Mouse (Mus musculus) heart, embryonic 15.5 days (tissue): ENCODE data around the gene Tspan32. TPM values are rescaled to one million over a fixed set of nuclear protein-coding genes. Genes with fewer than 3 reads are reported as not detected.
A peak's percentile ranks its signal among the peaks of the same experiment; 100 is the strongest.

Experiments
- ATAC-seq: fragments of 200-750 bp; cut with Nextera tagmentation; replicated peaks from 2 replicates; pipeline ENCODE4 v1.8.0; 2017; ENCODE audit warnings: low read depth, moderate TSS enrichment; ENCODE audit not compliant: insufficient number of reproducible peaks, insufficient read depth, low FRiP score
- H3K27ac ChIP-seq: fragments of 300-500 bp; sonication (generic); 2 replicates; pipeline ENCODE4 v1.5.1; 2015; ENCODE audit warnings: mild to moderate bottlenecking, inconsistent platforms
- H3K27me3 ChIP-seq: fragments of 300-500 bp; sonication (generic); 2 replicates; pipeline ENCODE4 v1.6.1; 2015; ENCODE audit warnings: inconsistent platforms
- H3K36me3 ChIP-seq: fragments of 300-500 bp; sonication (generic); 2 replicates; pipeline ENCODE4 v1.6.1; 2015; ENCODE audit warnings: mild to moderate bottlenecking, inconsistent platforms
- H3K4me1 ChIP-seq: fragments of 300-500 bp; sonication (generic); replicated peaks from 2 replicates; pipeline ENCODE4 v1.6.1; 2015; ENCODE audit warnings: inconsistent platforms
- H3K4me2 ChIP-seq: fragments of 300-500 bp; sonication (generic); 2 replicates; pipeline ENCODE4 v1.6.1; 2015; ENCODE audit warnings: inconsistent platforms, mild to moderate bottlenecking, moderate library complexity
- H3K4me3 ChIP-seq: fragments of 300-500 bp; sonication (generic); 2 replicates; pipeline ENCODE4 v1.5.1; 2015; ENCODE audit warnings: mild to moderate bottlenecking, inconsistent platforms
- H3K9ac ChIP-seq: fragments of 300-500 bp; sonication (generic); 2 replicates; pipeline ENCODE4 v1.6.1; 2015; ENCODE audit warnings: mild to moderate bottlenecking, inconsistent platforms
- H3K9me3 ChIP-seq: fragments of 300-500 bp; sonication (generic); replicated peaks from 2 replicates; pipeline ENCODE4 v1.6.1; 2016; ENCODE audit warnings: inconsistent platforms
- WGBS: fragments of 180-500 bp; shearing (Covaris S2); methylation state at CpG from one replicate; pipeline ENCODE4 v1.1.7; 2015; ENCODE audit warnings: mixed read lengths; 5-methylcytosine and 5-hydroxymethylcytosine counted together
- polyA plus RNA-seq: library from polyadenylated mRNA; unstranded; fragments of >200 nt; fragmentation: Nextera tagmentation; extraction: Ambion mirVana; gene quantifications from 2 replicates; pipeline ENCODE4 v1.2.1, GENCODE M21; 2015

The Tspan32 gene
- polyA plus RNA-seq, 1 experiment from 2014 or later, result 2.4 TPM

DNA sequence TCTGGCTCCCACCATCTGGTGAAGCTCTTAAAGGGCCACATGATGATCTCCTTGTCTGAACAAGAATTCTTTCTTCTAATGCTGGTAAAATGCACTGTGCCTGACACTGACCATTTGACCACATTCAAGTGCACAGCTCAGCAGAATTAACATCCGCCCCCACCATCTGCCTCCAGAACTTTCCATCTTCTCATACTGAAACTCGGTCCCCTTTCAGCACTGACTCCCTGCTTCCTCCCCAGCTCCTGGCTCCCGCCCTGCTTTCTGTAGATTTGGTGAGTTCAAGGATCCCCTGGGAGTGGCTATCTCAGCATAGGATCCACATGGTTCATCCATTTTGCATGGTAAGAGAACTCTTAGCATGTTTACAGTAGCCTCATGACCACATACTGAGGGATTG is 15.9 kb downstream of the Tspan32 start:
- Histone ChIP-seq H3K9ac (no peak overlapping the region), H3K27ac (no peak overlapping the region), H3K36me3 (no peaks in the 10 kb centered on the region), H3K4me2 (no peak overlapping the region), H3K9me3 (no peaks in the 10 kb centered on the region), H3K4me3 (no peak overlapping the region), H3K4me1 (peaks cover 29% of the 10 kb centered on the region), H3K27me3 (no peaks in the 10 kb centered on the region)
- ATAC-seq, result no peak
- WGBS, result 70% methylated on average over 3 of the region's 3 CpGs

GRCm38 (mm10) chr7:143021356-143022164 is 16.7 kb downstream of the Tspan32 start:
- no peak for ATAC-seq
- Histone ChIP-seq H3K36me3 (no peaks in the 10 kb centered on the region), H3K9me3 (no peaks in the 10 kb centered on the region), H3K27me3 (no peaks in the 10 kb centered on the region), H3K9ac (no peak overlapping the region), H3K4me3 (no peak overlapping the region), H3K4me2 (no peak overlapping the region), H3K4me1 (peaks cover 22% of the 10 kb centered on the region), H3K27ac (no peak overlapping the region)
- WGBS, result 49% methylated on average over 5 of the region's 5 CpGs

DNA sequence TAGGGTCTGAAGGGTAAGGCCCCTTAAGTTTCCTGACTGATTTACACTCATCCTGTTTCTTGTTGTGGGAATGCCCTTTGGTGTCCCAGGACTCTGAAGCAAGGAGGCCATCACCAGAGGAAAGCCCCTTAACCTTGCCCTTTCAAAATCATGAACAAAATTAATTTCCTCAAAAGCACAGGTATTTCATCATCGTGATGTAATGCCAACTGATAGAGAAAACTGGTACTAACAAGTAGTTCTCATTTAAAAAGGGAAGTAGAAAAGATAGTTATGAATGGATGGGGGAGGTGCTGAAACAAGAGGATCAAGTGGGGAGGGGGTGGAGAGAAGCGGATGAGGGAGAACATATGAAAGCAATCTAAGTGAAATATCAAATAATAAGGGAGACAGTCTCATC is 18.7 kb downstream of the Tspan32 start:
- WGBS, result 79% methylated on average over 2 of the region's 2 CpGs
- no peaks in the 10 kb centered on the region for H3K9me3 ChIP-seq

DNA sequence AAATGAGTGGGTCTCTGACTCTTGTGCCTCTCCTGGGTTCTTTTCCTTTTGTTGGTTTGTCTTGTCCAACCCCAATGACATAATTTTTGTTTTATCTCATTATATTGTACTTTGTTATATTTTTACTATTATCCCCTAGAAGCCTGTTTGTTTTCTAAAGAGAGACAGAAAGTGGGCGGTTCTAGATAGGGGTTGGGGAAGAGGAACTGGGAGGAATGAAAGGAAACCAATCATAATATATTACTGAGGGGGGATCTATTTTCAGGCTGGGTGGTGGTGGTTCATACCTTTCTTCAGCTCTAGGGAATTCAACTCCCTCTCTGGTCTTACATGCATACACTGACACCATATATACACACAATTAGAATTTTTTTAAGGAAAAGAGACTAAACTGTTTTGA is 19.4 kb downstream of the Tspan32 start:
- Histone ChIP-seq H3K4me3 (no peak overlapping the region), H3K4me2 (no peak overlapping the region), H3K9ac (no peak overlapping the region), H3K27ac (no peak overlapping the region), H3K27me3 (no peaks in the 10 kb centered on the region), H3K9me3 (no peaks in the 10 kb centered on the region), H3K36me3 (no peaks in the 10 kb centered on the region), H3K4me1 (peaks cover 13% of the 10 kb centered on the region)
- ATAC-seq, result no peak
- WGBS, result 87% methylated on average over 1 of the region's 1 CpGs

More for the DNA sequence above, 18.7 kb downstream of the Tspan32 start:
- Histone ChIP-seq H3K4me3 (no peak overlapping the region), H3K27me3 (no peaks in the 10 kb centered on the region), H3K27ac (no peak overlapping the region), H3K4me2 (no peak overlapping the region), H3K9ac (no peak overlapping the region), H3K36me3 (no peaks in the 10 kb centered on the region), H3K4me1 (peaks cover 13% of the 10 kb centered on the region)
- ATAC-seq, result no peak

GRCm38 (mm10) chr7:143025496-143025895 is 20.6 kb downstream of the Tspan32 start:
- Histone ChIP-seq H3K4me3 (no peak overlapping the region), H3K36me3 (no peaks in the 10 kb centered on the region), H3K27ac (no peak overlapping the region), H3K4me1 (peaks cover 13% of the 10 kb centered on the region), H3K27me3 (no peaks in the 10 kb centered on the region), H3K9ac (no peak overlapping the region), H3K4me2 (no peak overlapping the region), H3K9me3 (no peaks in the 10 kb centered on the region)
- 87% methylated on average over 3 of the region's 3 CpGs for WGBS
- ATAC-seq, result no peak

DNA sequence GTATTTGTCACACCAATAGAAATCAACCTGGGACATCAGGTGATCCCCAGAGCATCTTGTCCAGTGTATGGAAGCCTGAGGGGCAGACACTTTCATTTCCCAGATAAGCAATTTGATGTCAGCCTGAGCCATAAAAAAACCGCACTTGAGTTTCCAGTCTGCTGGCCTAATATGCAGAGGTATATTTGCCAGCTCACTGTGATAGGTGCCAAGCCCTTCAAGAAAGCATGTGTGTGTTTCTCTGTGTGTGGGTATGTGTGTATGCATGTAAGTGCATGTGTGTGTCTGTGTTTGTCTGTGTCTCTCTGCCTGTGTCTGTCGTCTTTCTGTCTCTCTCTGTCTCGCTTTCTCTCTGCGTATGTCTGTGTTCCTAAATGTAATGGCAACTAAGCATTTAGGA is 22.4 kb downstream of the Tspan32 start:
- peak overlapping the region; percentile 18; the same call in 1 of the 2 replicates for H3K27ac ChIP-seq
- WGBS, result 81% methylated on average over 4 of the region's 4 CpGs
- no peak for ATAC-seq

GRCm38 (mm10) chr7:143031816-143032215 is 27.0 kb downstream of the Tspan32 start:
- Histone ChIP-seq H3K9me3 (no peaks in the 10 kb centered on the region), H3K9ac (no peak overlapping the region), H3K27me3 (no peaks in the 10 kb centered on the region), H3K4me1 (peaks cover 25% of the 10 kb centered on the region), H3K4me3 (no peak overlapping the region), H3K36me3 (no peaks in the 10 kb centered on the region), H3K27ac (peak overlapping the region; percentile 65), H3K4me2 (no peak overlapping the region)
- WGBS, result 30% methylated on average over 1 of the region's 1 CpGs
- 0 out of 2 replicates have a peak, but pooled peaks have one; percentile 64 for ATAC-seq

More for the DNA sequence above, 22.4 kb downstream of the Tspan32 start:
- Histone ChIP-seq H3K4me1 (peaks cover 18% of the 10 kb centered on the region), H3K9me3 (no peaks in the 10 kb centered on the region), H3K4me2 (no peak overlapping the region), H3K27me3 (no peaks in the 10 kb centered on the region), H3K36me3 (no peaks in the 10 kb centered on the region), H3K9ac (no peak overlapping the region), H3K4me3 (no peak overlapping the region)

- Histone ChIP-seq H3K9me3 (no peaks in the 10 kb centered on the region), H3K4me3 (no peak overlapping the region), H3K4me1 (peaks cover 14% of the 10 kb centered on the region), H3K36me3 (no peaks in the 10 kb centered on the region), H3K27ac (no peak overlapping the region), H3K4me2 (no peak overlapping the region), H3K9ac (no peak overlapping the region), H3K27me3 (no peaks in the 10 kb centered on the region)
- ATAC-seq, result no peak
- 77% methylated on average over 4 of the region's 4 CpGs for WGBS
These were observed 28.7 kb downstream of the Tspan32 start for GRCm38 (mm10) chr7:143033581-143033980.

GRCm38 (mm10) chr7:143034112-143034511 is 29.3 kb downstream of the Tspan32 start:
- 85% methylated on average over 2 of the region's 2 CpGs for WGBS
- H3K4me2 ChIP-seq, result no peak overlapping the region
- no peaks in the 10 kb centered on the region for H3K27me3 ChIP-seq
- H3K4me1 ChIP-seq, result peaks cover 14% of the 10 kb centered on the region
- no peak overlapping the region for H3K27ac ChIP-seq
- no peak for ATAC-seq
- H3K36me3 ChIP-seq, result no peaks in the 10 kb centered on the region
- no peaks in the 10 kb centered on the region for H3K9me3 ChIP-seq
- no peak overlapping the region for H3K4me3 ChIP-seq
- H3K9ac ChIP-seq, result no peak overlapping the region

- no peak overlapping the region for H3K4me2 ChIP-seq
- H3K9me3 ChIP-seq, result no peaks in the 10 kb centered on the region
- H3K4me1 ChIP-seq, result peaks cover 14% of the 10 kb centered on the region
- H3K27ac ChIP-seq, result no peak overlapping the region
- WGBS, result 83% methylated on average over 8 of the region's 8 CpGs
- no peaks in the 10 kb centered on the region for H3K27me3 ChIP-seq
- H3K4me3 ChIP-seq, result no peak overlapping the region
- no peak for ATAC-seq
- H3K9ac ChIP-seq, result no peak overlapping the region
- H3K36me3 ChIP-seq, result no peaks in the 10 kb centered on the region
These were observed 29.9 kb downstream of the Tspan32 start for GRCm38 (mm10) chr7:143034519-143035450.

DNA sequence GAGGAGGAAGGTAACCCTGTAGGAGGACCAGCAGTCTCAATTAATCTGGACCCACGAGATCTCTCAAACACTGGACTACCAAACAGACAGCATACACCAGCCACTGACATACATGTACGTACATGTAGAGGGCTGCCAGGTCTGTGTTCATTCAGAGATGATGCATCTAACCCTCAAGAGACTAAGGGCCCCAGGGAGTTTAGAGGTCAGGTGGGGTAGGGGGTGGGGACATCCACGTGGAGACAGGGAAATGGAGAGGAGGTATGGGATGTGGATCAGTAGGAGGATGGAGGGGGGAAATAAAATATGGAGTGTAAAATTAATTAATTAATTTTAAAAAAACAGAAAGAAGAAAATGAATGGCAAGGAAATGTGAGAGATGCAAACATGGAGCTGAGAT is 31.9 kb downstream of the Tspan32 start:
- H3K36me3 ChIP-seq, result no peaks in the 10 kb centered on the region
- no peaks in the 10 kb centered on the region for H3K27me3 ChIP-seq
- no peaks in the 10 kb centered on the region for H3K9me3 ChIP-seq
- WGBS, result 84% methylated on average over 3 of the region's 3 CpGs
- H3K4me3 ChIP-seq, result no peak overlapping the region
- peaks cover 22% of the 10 kb centered on the region for H3K4me1 ChIP-seq
- no peak overlapping the region for H3K9ac ChIP-seq
- no peak overlapping the region for H3K4me2 ChIP-seq
- ATAC-seq, result no peak
- H3K27ac ChIP-seq, result no peak overlapping the region
